In the genomic region with DNA sequence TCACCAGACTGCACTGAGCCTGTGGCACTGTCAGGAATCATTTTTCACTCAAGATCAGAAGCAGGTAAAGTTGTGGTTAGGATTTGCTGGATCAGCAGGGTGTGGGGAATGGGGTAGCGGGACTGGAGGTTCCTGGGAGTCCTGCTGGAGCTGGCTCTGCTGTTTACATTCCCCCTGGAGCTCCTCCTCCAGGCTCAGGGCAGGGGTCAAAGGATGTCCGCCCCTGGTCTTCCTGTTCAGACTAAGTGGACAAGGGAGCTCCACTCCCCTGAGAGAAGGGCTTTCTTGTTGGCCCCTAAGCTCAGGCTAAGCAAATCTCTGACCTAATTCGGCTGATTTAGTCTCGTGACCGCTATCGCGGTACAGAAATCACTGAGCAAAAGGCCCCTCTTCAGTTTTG, we compare ENCODE assay signal across 8 mouse cellular contexts. TPM values are rescaled to one million over a fixed set of nuclear protein-coding genes. Genes with fewer than 3 reads are reported as not detected.
DNase-seq lines count a peak whose midpoint lies in the region; ATAC-seq lines count a peak whose summit lies in the region.

No protein-coding gene starts in this region.

- H3K4me3 ChIP-seq in neural tube, embryonic 13.5 days, result no peak overlapping the region
- H3K4me3 ChIP-seq in neural tube, embryonic 15.5 days (replicated peaks), result no peak overlapping the region
- H3K4me3 ChIP-seq in intestine, embryonic 14.5 days (ENCODE audit: low read depth, low read length), result no peak overlapping the region
- H3K4me3 ChIP-seq in liver, embryonic 15.5 days (replicated peaks), result no peak overlapping the region

- no peaks in the 10 kb centered on the region for H3K36me3 ChIP-seq in neural tube, embryonic 13.5 days
- no peaks in the 10 kb centered on the region for H3K36me3 ChIP-seq in neural tube, embryonic 15.5 days
- no peaks in the 10 kb centered on the region for H3K36me3 ChIP-seq in intestine, embryonic 14.5 days (ENCODE audit: control insufficient read depth, insufficient read depth, low read length)
- no peaks in the 10 kb centered on the region for H3K36me3 ChIP-seq in liver, embryonic 15.5 days (replicated peaks)

- peaks cover 75% of the 10 kb centered on the region for H3K4me1 ChIP-seq in neural tube, embryonic 13.5 days (replicated peaks)
- peaks cover 61% of the 10 kb centered on the region for H3K4me1 ChIP-seq in neural tube, embryonic 15.5 days
- H3K4me1 ChIP-seq in intestine, embryonic 14.5 days (replicated peaks; ENCODE audit: control insufficient read depth, insufficient read depth, low read length), result peaks cover 53% of the 10 kb centered on the region
- H3K4me1 ChIP-seq in liver, embryonic 15.5 days (replicated peaks), result peaks cover 43% of the 10 kb centered on the region

- no peak for DNase-seq in intestine, embryonic 14.5 days (ENCODE audit: low spot score)
- no peak for DNase-seq in thymus, postnatal 0 days (ENCODE audit: low spot score)
- DNase-seq in thymus, postnatal 25 days, result no peak
- DNase-seq in c-Kit-positive CD71-positive TER-119-positive erythroid progenitor cells, embryonic 14.5 days (ENCODE audit: low spot score), result no peak

- no peaks in the 10 kb centered on the region for H3K9me3 ChIP-seq in neural tube, embryonic 13.5 days
- H3K9me3 ChIP-seq in neural tube, embryonic 15.5 days (replicated peaks), result no peaks in the 10 kb centered on the region
- H3K9me3 ChIP-seq in intestine, embryonic 14.5 days (ENCODE audit: control insufficient read depth, low read length), result no peaks in the 10 kb centered on the region
- no peaks in the 10 kb centered on the region for H3K9me3 ChIP-seq in liver, embryonic 15.5 days (replicated peaks)

- no peaks in the 10 kb centered on the region for H3K27me3 ChIP-seq in neural tube, embryonic 13.5 days
- H3K27me3 ChIP-seq in neural tube, embryonic 15.5 days (replicated peaks), result no peaks in the 10 kb centered on the region
- H3K27me3 ChIP-seq in intestine, embryonic 14.5 days (replicated peaks; ENCODE audit: control insufficient read depth, insufficient read depth, low read length), result no peaks in the 10 kb centered on the region
- no peaks in the 10 kb centered on the region for H3K27me3 ChIP-seq in liver, embryonic 15.5 days

- H3K9ac ChIP-seq in neural tube, embryonic 13.5 days, result no peak overlapping the region
- H3K9ac ChIP-seq in neural tube, embryonic 15.5 days (replicated peaks), result no peak overlapping the region
- no peak overlapping the region for H3K9ac ChIP-seq in intestine, embryonic 14.5 days (ENCODE audit: low read length)
- no peak overlapping the region for H3K9ac ChIP-seq in liver, embryonic 15.5 days

- no peak overlapping the region for H3K27ac ChIP-seq in neural tube, embryonic 13.5 days (replicated peaks)
- H3K27ac ChIP-seq in neural tube, embryonic 15.5 days (replicated peaks), result no peak overlapping the region
- peak overlapping the region; percentile 35; the same call in 1 of the 2 replicates for H3K27ac ChIP-seq in intestine, embryonic 14.5 days (ENCODE audit: low read depth)
- peak overlapping the region; percentile 51 for H3K27ac ChIP-seq in liver, embryonic 15.5 days (replicated peaks)

- whole genome bisulfite sequencing in neural tube, embryonic 13.5 days, result 54% methylated on average over 7 of the region's 7 CpGs
- 55% methylated on average over 7 of the region's 7 CpGs for WGBS in neural tube, embryonic 15.5 days
- WGBS in intestine, embryonic 14.5 days, result 27% methylated on average over 7 of the region's 7 CpGs
- 56% methylated on average over 7 of the region's 7 CpGs for WGBS in liver, embryonic 15.5 days (ENCODE audit: insufficient replicate concordance)

- 0 out of 2 replicates have a peak overlapping the region, but pooled peaks have one; percentile 8 for H3K4me2 ChIP-seq in neural tube, embryonic 13.5 days
- no peak overlapping the region for H3K4me2 ChIP-seq in neural tube, embryonic 15.5 days
- H3K4me2 ChIP-seq in intestine, embryonic 14.5 days (ENCODE audit: low read length), result peak overlapping the region; percentile 11
- peak overlapping the region; percentile 44 for H3K4me2 ChIP-seq in liver, embryonic 15.5 days

- ATAC-seq in neural tube, embryonic 13.5 days (ENCODE audit: low read depth), result no peak
- ATAC-seq in neural tube, embryonic 15.5 days (ENCODE audit: low FRiP score), result no peak
- no peak for ATAC-seq in intestine, embryonic 14.5 days (replicated peaks; ENCODE audit: low FRiP score, low TSS enrichment, low read depth)
- ATAC-seq in liver, embryonic 15.5 days (ENCODE audit: insufficient read depth), result peak; percentile 57
- ATAC-seq in erythroblast, adult 5-6 weeks (replicated peaks; ENCODE audit: low FRiP score, poor library complexity, severe bottlenecking), result no peak

RNA-seq across cellular contexts. Expression of a gene that starts 13.7 kb away (rescaled TPM):
- 10.8 and 12.8 TPM in 2 replicates for polyA plus RNA-seq in neural tube, embryonic 13.5 days (2015; fragmentation: Nextera tagmentation; extraction: Ambion mirVana)
- polyA plus RNA-seq in neural tube, embryonic 15.5 days (2015; fragmentation: Nextera tagmentation; extraction: Ambion mirVana), result 6.8 and 7.0 TPM in 2 replicates
- 6.6 and 6.7 TPM in 2 replicates for polyA plus RNA-seq in intestine, embryonic 14.5 days (2014; fragmentation: Nextera tagmentation; extraction: Ambion mirVana)
- polyA plus RNA-seq in liver, embryonic 15.5 days (2015; fragmentation: Nextera tagmentation; extraction: Ambion mirVana), result 1.1 and 1.8 TPM in 2 replicates
- polyA plus RNA-seq in thymus, postnatal 0 days (2015; fragmentation: Nextera tagmentation; extraction: Ambion mirVana), result 1.0 and 2.2 TPM in 2 replicates
- 1.7 and 2.5 TPM in 2 replicates for total RNA-seq in erythroblast, adult 5-6 weeks (2015; ENCODE audit: low replicate concordance)
- total RNA-seq in erythroblast, adult 5-6 weeks (2017; ENCODE audit: low replicate concordance), result 1.4 and 2.1 TPM in 2 replicates

Comparison
In these comparisons a context has a peak if more than half of its experiments do, and no peak if none do; other contexts are left out.
1. H3K27ac ChIP-seq: peak in intestine, embryonic 14.5 days (single experiment) and liver, embryonic 15.5 days (single experiment); none in neural tube, embryonic 13.5 days (single experiment) and neural tube, embryonic 15.5 days (single experiment).